Mouse (Mus musculus) lung, postnatal 36 days (tissue): ENCODE measurements around the gene Sh3pxd2a.

Experiments used
- DNase-seq: peaks from one replicate; pipeline ENCODE4 v3.0.0; 2022; ENCODE audit warnings: mixed read lengths

Sh3pxd2a gene

GRCm38 (mm10) chr19:47263621-47264020 is 200.6 kb downstream of the Sh3pxd2a start:
- no peak for DNase-seq

- DNase-seq = no peak
Measured at GRCm38 (mm10) chr19:47261196-47261595, 203.0 kb downstream of the Sh3pxd2a start.

- DNase-seq = peak; percentile 56
Measured at GRCm38 (mm10) chr19:47259581-47259980, 204.6 kb downstream of the Sh3pxd2a start.

GRCm38 (mm10) chr19:47255919-47256318 is 208.3 kb downstream of the Sh3pxd2a start:
- DNase-seq = no peak

- no peak for DNase-seq
Measured at GRCm38 (mm10) chr19:47255036-47255435, 209.2 kb downstream of the Sh3pxd2a start.

GRCm38 (mm10) chr19:47253053-47253628 is 211.1 kb downstream of the Sh3pxd2a start:
- DNase-seq = no peak

GRCm38 (mm10) chr19:47250931-47251330 is 213.3 kb downstream of the Sh3pxd2a start:
- no peak for DNase-seq

- DNase-seq = no peak
Measured at GRCm38 (mm10) chr19:47248906-47249568, 215.2 kb downstream of the Sh3pxd2a start.

- no peak for DNase-seq
Measured at GRCm38 (mm10) chr19:47248296-47248695, 215.9 kb downstream of the Sh3pxd2a start.

GRCm38 (mm10) chr19:47247791-47248190 is 216.4 kb downstream of the Sh3pxd2a start:
- peak; percentile 75 for DNase-seq

- no peak for DNase-seq
Measured at GRCm38 (mm10) chr19:47245512-47245911, 218.7 kb downstream of the Sh3pxd2a start.

- DNase-seq = no peak
Measured at GRCm38 (mm10) chr19:47242227-47242626, 222.0 kb downstream of the Sh3pxd2a start.

GRCm38 (mm10) chr19:47240957-47241356 is 223.2 kb downstream of the Sh3pxd2a start:
- DNase-seq = no peak

GRCm38 (mm10) chr19:47240076-47240475 is 224.1 kb downstream of the Sh3pxd2a start:
- DNase-seq = no peak

- no peak for DNase-seq
Measured at GRCm38 (mm10) chr19:47233087-47233486, 231.1 kb downstream of the Sh3pxd2a start.

GRCm38 (mm10) chr19:47232077-47232865 is 231.9 kb downstream of the Sh3pxd2a start:
- no peak for DNase-seq

- DNase-seq = no peak
Measured at GRCm38 (mm10) chr19:47231389-47231788, 232.8 kb downstream of the Sh3pxd2a start.

GRCm38 (mm10) chr19:47230682-47231081 is 233.5 kb downstream of the Sh3pxd2a start:
- no peak for DNase-seq

- DNase-seq = no peak
Measured at GRCm38 (mm10) chr19:47230082-47230481, 234.1 kb downstream of the Sh3pxd2a start.

GRCm38 (mm10) chr19:47229461-47229860 is 234.7 kb downstream of the Sh3pxd2a start:
- no peak for DNase-seq

- peak; percentile 67 for DNase-seq
Measured at GRCm38 (mm10) chr19:47228725-47229252, 235.4 kb downstream of the Sh3pxd2a start.

GRCm38 (mm10) chr19:47225791-47226190 is 238.4 kb downstream of the Sh3pxd2a start:
- no peak for DNase-seq

- peak; percentile 62 for DNase-seq
Measured at GRCm38 (mm10) chr19:47224743-47225142, 239.5 kb downstream of the Sh3pxd2a start.
